Mouse (Mus musculus) bone marrow macrophage, adult 2 months (primary cell): ENCODE measurements around the gene Selenbp2.

Experiments used
- CTCF ChIP-seq: IDR thresholded peaks from 2 replicates; pipeline ENCODE4 v1.5.1; 2012; ENCODE audit warnings: low read depth, mild to moderate bottlenecking, low read length, moderate library complexity
- POLR2A ChIP-seq: IDR thresholded peaks from 2 replicates; pipeline ENCODE4 v1.6.1; 2012; ENCODE audit warnings: mild to moderate bottlenecking, low read depth, low read length, borderline replicate concordance

GRCm38 (mm10) chr3:94702856-94703255 is 9.5 kb downstream of the Selenbp2 start:
- no peak for TF ChIP-seq CTCF
- no peak for TF ChIP-seq POLR2A
